Mouse (Mus musculus) liver, postnatal 0 days (tissue): Measurements from ENCODE around the gene Uqcc2. TPM values are rescaled to one million over a fixed set of nuclear protein-coding genes. Genes with fewer than 3 reads are reported as not detected.
A peak's percentile ranks its signal among the peaks of the same experiment; 100 is the strongest.

Source experiments
- ATAC-seq: fragments of 200-750 bp; cut with Nextera tagmentation; 2 replicates; pipeline ENCODE4 v1.8.0; 2017; ENCODE audit warnings: mild to moderate bottlenecking, moderate library complexity
- DNase-seq: peaks from one replicate; pipeline ENCODE4 v3.0.0-alpha.2; 2016
- H3K27ac ChIP-seq: fragments of 300-500 bp; sonication (generic); 2 replicates; pipeline ENCODE4 v1.5.1; 2014; ENCODE audit warnings: antibody characterized with exemption, moderate library complexity, mild to moderate bottlenecking, low read depth
- H3K27me3 ChIP-seq: fragments of 300-500 bp; sonication (generic); 2 replicates; pipeline ENCODE4 v1.6.1; 2014; ENCODE audit warnings: low read length, control low read depth, mixed read lengths; ENCODE audit not compliant: insufficient read depth
- H3K36me3 ChIP-seq: fragments of 300-500 bp; sonication (generic); replicated peaks from 2 replicates; pipeline ENCODE4 v1.6.1; 2014; ENCODE audit warnings: mild to moderate bottlenecking, control low read depth, low read length, moderate library complexity, mixed read lengths; ENCODE audit not compliant: insufficient read depth
- H3K4me1 ChIP-seq: fragments of 300-500 bp; sonication (generic); 2 replicates; pipeline ENCODE4 v1.6.1; 2014; ENCODE audit warnings: antibody characterized with exemption, mild to moderate bottlenecking, control low read depth; ENCODE audit not compliant: insufficient read depth
- H3K4me2 ChIP-seq: fragments of 300-500 bp; sonication (generic); 2 replicates; pipeline ENCODE4 v1.6.1; 2014; ENCODE audit warnings: low read depth, mild to moderate bottlenecking, low read length, moderate library complexity, mixed read lengths
- H3K4me3 ChIP-seq: fragments of 300-500 bp; sonication (generic); 2 replicates; pipeline ENCODE4 v1.5.1; 2014; ENCODE audit warnings: low read depth, low read length
- H3K9ac ChIP-seq: fragments of 300-500 bp; sonication (generic); replicated peaks from 2 replicates; pipeline ENCODE4 v1.6.1; 2014; ENCODE audit warnings: mild to moderate bottlenecking, moderate library complexity
- H3K9me3 ChIP-seq: fragments of 300-500 bp; sonication (generic); 2 replicates; pipeline ENCODE4 v1.6.1; 2016; ENCODE audit warnings: mild to moderate bottlenecking, control low read depth, low read length, mixed read lengths
- CTCF ChIP-seq: sonication (generic); IDR thresholded peaks from 2 replicates; pipeline ENCODE4 v1.5.1; 2016; ENCODE audit warnings: antibody characterized with exemption, low read depth
- EP300 ChIP-seq: IDR thresholded peaks from 2 replicates; pipeline ENCODE4 v1.6.1; 2016; ENCODE audit warnings: antibody characterized with exemption, low read depth, mild to moderate bottlenecking
- WGBS: fragments of 180-500 bp; shearing (Covaris S2); extraction: QIAGEN DNeasy Blood & Tissue Kit; methylation state at CpG from one replicate; pipeline ENCODE4 v1.1.7; 2014; ENCODE audit not compliant: insufficient replicate concordance; 5-methylcytosine and 5-hydroxymethylcytosine counted together
- polyA plus RNA-seq: library from polyadenylated mRNA; unstranded; fragments of >200 nt; fragmentation: Nextera tagmentation; extraction: Ambion mirVana; gene quantifications from 2 replicates; pipeline ENCODE4 v1.2.1, GENCODE M21; 2015

Uqcc2 gene
- polyA plus RNA-seq, 1 experiment from 2014 or later = 107 TPM

DNA sequence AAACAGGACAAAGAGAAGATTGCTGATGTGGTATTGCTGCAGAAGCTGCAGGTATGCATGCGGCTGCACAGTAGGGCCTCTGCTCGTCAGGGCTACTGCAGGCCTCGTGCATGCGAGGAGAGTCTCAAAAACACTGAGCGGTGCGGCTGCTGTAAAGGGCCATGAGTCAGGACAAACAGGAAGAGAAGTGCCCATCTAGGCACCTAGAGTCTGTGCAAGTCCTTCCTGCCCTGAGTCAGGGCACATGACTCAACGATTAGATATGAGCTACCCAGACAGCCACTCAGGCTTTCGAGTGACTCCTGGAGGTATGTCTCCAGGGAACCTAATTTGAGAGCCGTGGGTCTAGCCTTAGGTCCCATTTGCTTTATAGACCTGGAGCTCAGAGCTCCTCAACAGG, 50.1 kb downstream of the Uqcc2 start:
- H3K27me3 ChIP-seq = no peaks in the 10 kb centered on the region
- H3K4me2 ChIP-seq = no peak overlapping the region
- WGBS = 29% methylated on average over 9 of the region's 9 CpGs
- no peak overlapping the region for H3K9ac ChIP-seq
- 0 out of 2 replicates have a peak, but pooled peaks cover 7% of the 10 kb centered on the region for H3K4me1 ChIP-seq
- no peaks in the 10 kb centered on the region for H3K9me3 ChIP-seq
- no peak overlapping the region for H3K4me3 ChIP-seq
- DNase-seq (no peak), ATAC-seq (peak; percentile 47)
- TF ChIP-seq EP300 = no peak
- TF ChIP-seq CTCF = no peak
- H3K27ac ChIP-seq = no peak overlapping the region
- H3K36me3 ChIP-seq = no peaks in the 10 kb centered on the region

DNA sequence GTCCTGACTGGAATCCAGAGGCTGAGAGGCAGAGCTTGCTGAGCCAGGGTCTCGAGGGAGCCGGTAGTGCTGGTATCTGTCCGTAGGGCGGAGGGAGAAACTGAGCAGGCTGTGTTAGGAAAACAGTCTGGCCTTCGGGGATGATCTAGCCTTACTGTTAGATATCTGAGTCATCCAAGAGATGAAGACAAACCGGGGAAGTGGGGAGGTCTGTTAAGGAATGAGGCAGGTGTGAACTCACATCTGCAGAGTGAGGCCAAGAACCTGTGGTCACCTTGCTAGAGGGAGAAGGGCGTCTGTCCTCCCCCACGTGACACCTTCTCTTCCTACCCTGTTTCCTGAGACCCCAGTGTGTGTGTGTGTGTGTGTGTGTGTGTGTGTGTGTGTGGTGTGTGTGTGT, 50.9 kb downstream of the Uqcc2 start:
- Histone ChIP-seq H3K4me1 (0 out of 2 replicates have a peak, but pooled peaks cover 7% of the 10 kb centered on the region), H3K9me3 (peaks cover under 1% of the 10 kb centered on the region; the same call in 1 of the 2 replicates), H3K27me3 (no peaks in the 10 kb centered on the region), H3K4me2 (no peak overlapping the region), H3K4me3 (no peak overlapping the region), H3K9ac (no peak overlapping the region), H3K36me3 (no peaks in the 10 kb centered on the region), H3K27ac (no peak overlapping the region)
- ATAC-seq (no peak), DNase-seq (no peak)
- TF ChIP-seq CTCF = no peak
- no peak for TF ChIP-seq EP300
- 53% methylated on average over 8 of the region's 8 CpGs for WGBS

DNA sequence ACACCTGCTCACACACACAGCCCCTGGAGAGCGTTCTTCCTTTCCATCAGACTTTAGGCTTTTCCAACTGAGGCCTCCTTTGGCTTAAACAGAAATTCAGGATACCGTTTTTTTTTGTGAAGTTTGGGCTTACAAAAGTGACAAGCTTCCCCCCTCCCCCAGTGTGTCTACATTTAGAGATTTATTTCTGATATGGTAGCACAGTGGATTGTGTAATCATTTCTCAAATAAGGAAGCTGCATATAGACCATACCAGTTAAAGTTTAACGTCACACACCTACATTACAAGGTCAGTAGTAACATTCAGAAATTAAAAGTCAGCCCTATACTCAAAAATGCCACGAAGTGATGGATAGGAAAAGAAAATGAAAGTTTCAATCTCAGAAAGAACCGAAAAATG, 51.8 kb downstream of the Uqcc2 start:
- Histone ChIP-seq H3K4me2 (0 out of 2 replicates have a peak overlapping the region, but pooled peaks have one; percentile 23), H3K9ac (no peak overlapping the region), H3K36me3 (no peaks in the 10 kb centered on the region), H3K9me3 (peaks cover 3% of the 10 kb centered on the region; the same call in 1 of the 2 replicates), H3K4me3 (no peak overlapping the region), H3K27me3 (no peaks in the 10 kb centered on the region), H3K27ac (no peak overlapping the region), H3K4me1 (0 out of 2 replicates have a peak, but pooled peaks cover 7% of the 10 kb centered on the region)
- no peak for TF ChIP-seq EP300
- TF ChIP-seq CTCF = no peak
- no peak for DNase-seq
- ATAC-seq = no peak
- 41% methylated on average over 5 of the region's 5 CpGs for WGBS

DNA sequence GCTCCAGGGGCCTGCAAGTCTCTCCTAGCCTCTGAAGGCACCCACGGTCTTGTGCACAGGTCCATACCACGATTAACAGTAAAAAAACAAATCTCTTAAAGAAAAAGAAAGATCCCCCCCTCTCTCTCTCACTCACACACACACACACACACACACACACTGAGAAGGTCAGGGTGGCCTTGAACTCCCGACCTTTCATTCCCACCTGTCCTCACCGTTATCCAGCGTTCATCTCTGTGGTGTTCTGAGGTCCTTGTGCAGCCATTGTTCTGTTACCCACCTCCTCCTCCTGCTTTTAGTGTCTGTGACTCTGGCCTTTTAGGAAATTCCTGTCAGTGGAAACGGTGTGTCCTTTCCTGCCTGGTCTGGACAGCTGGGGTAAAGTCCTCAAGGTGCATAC, 55.2 kb downstream of the Uqcc2 start:
- Histone ChIP-seq H3K4me3 (no peak overlapping the region), H3K9me3 (peaks cover 3% of the 10 kb centered on the region; the same call in 1 of the 2 replicates), H3K27ac (no peak overlapping the region), H3K4me2 (no peak overlapping the region), H3K36me3 (no peaks in the 10 kb centered on the region), H3K4me1 (0 out of 2 replicates have a peak, but pooled peaks cover 6% of the 10 kb centered on the region), H3K9ac (no peak overlapping the region), H3K27me3 (no peaks in the 10 kb centered on the region)
- ATAC-seq (no peak), DNase-seq (no peak)
- TF ChIP-seq EP300 (no peak), CTCF (no peak)
- 72% methylated on average over 6 of the region's 6 CpGs for WGBS

DNA sequence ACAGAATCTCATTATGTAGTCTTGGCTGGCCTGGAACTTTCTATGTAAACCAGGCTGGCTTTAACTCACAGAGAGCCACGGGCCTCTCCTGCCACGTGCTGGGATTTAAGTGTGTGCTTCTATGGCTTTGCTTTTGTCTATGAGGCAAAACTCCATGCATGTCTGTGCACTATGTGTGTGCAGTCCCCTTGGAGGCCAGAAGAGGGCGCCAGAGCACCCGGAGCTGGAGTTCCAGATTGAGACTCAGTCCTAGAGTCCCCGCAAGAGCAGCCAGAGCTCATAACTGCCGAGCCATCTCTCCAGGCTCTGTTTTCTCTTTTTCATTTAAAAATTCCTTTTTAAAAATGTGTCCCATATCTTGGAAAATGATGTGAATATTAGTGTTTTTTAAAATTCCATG, 55.8 kb downstream of the Uqcc2 start:
- 81% methylated on average over 6 of the region's 6 CpGs for WGBS
- peak; percentile 39 for DNase-seq

DNA sequence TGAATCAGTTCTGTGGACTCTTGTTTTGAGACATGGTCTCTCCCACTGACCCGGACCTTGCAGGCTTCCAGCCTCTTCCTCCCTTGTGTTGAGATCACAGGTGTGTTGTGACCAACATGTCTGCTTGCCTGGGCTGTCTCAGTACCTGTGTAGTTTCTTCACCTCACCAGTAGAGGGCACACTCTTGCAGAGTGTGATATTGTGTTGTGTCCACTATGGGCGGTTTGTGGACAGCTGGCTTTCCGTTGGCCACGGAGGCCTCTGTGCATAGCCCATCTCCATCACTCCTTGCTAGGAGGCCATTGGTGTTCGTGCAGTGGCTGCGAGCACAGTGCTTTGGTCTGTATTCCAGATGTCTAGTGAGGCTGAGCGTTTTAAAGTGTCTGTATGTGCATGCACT, 56.6 kb downstream of the Uqcc2 start:
- Histone ChIP-seq H3K36me3 (no peaks in the 10 kb centered on the region), H3K4me2 (no peak overlapping the region), H3K9me3 (peaks cover 3% of the 10 kb centered on the region; the same call in 1 of the 2 replicates), H3K4me3 (no peak overlapping the region), H3K27me3 (no peaks in the 10 kb centered on the region), H3K27ac (no peak overlapping the region), H3K9ac (no peak overlapping the region), H3K4me1 (0 out of 2 replicates have a peak, but pooled peaks cover 4% of the 10 kb centered on the region)
- WGBS = 94% methylated on average over 7 of the region's 7 CpGs
- ATAC-seq = no peak
- no peak for DNase-seq
- TF ChIP-seq EP300 (no peak), CTCF (peak; percentile 55)

More for the DNA sequence above, 55.8 kb downstream of the Uqcc2 start:
- Histone ChIP-seq H3K9me3 (peaks cover 3% of the 10 kb centered on the region; the same call in 1 of the 2 replicates), H3K36me3 (no peaks in the 10 kb centered on the region), H3K9ac (no peak overlapping the region), H3K4me2 (no peak overlapping the region), H3K4me3 (no peak overlapping the region), H3K4me1 (0 out of 2 replicates have a peak, but pooled peaks cover 4% of the 10 kb centered on the region), H3K27ac (no peak overlapping the region), H3K27me3 (no peaks in the 10 kb centered on the region)
- TF ChIP-seq CTCF (peak; percentile 63), EP300 (no peak)
- ATAC-seq = no peak
